ENCODE assay signal across 8 mouse cellular contexts in the genomic region with DNA sequence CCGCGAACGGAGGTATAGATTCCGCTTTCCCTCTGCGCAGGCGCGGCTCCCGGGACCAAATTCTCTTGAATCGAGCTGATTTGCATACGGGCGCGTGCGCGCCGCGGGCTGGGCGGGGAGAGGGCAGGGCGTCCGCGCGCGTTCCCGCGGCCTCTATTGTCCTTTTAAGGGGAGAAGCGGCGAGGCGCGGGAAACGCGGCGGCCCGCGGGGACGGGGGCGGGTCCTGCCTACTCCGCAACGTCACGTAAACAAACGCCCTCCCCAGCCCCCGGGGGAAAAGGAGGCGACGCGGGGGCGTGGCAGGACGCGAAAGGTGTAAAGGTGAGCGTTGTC. TPM values are rescaled to one million over a fixed set of nuclear protein-coding genes. Genes with fewer than 3 reads are reported as not detected.
DNase-seq lines count a peak whose midpoint lies in the region; ATAC-seq and TF ChIP-seq lines count a peak whose summit lies in the region.

A gene (minus strand): TSS at position 59 of the 334 bp plus-strand sequence.

- H3K9ac ChIP-seq in heart, embryonic 12.5 days = peak within 1 kb of the TSS; percentile 97
- H3K9ac ChIP-seq in kidney, postnatal 0 days (ENCODE audit: low read depth, low read length) = peak within 1 kb of the TSS; percentile 94
- peak within 1 kb of the TSS; percentile 99 for H3K9ac ChIP-seq in liver, embryonic 11.5 days (ENCODE audit: low read depth, low read length)
- H3K9ac ChIP-seq in stomach, embryonic 14.5 days (replicated peaks; ENCODE audit: low read depth, low read length) = peak within 1 kb of the TSS; percentile 96

- H3K36me3 ChIP-seq in heart, embryonic 12.5 days = peaks cover 7% of the 10 kb centered on the region
- H3K36me3 ChIP-seq in kidney, postnatal 0 days (ENCODE audit: insufficient read depth, low read length) = no peaks in the 10 kb centered on the region
- peaks cover 5% of the 10 kb centered on the region; the same call in 1 of the 2 replicates for H3K36me3 ChIP-seq in liver, embryonic 11.5 days (ENCODE audit: control insufficient read depth, insufficient read depth, low read length)
- H3K36me3 ChIP-seq in stomach, embryonic 14.5 days (ENCODE audit: control insufficient read depth, insufficient read depth, low read length) = peaks cover 7% of the 10 kb centered on the region

- TF ChIP-seq CTCF in kidney, postnatal 0 days (IDR thresholded peaks at IDR 0.05; ENCODE audit: low read depth) = no peak

- under 1% methylated on average over 47 of the region's 47 CpGs for WGBS in heart, embryonic 12.5 days
- under 1% methylated on average over 47 of the region's 47 CpGs for WGBS in kidney, postnatal 0 days
- WGBS in liver, embryonic 11.5 days = under 1% methylated on average over 46 of the region's 47 CpGs
- under 1% methylated on average over 44 of the region's 47 CpGs for WGBS in stomach, embryonic 14.5 days

- peak within 1 kb of the TSS; percentile 95 for H3K27ac ChIP-seq in heart, embryonic 12.5 days (ENCODE audit: poor library complexity, severe bottlenecking)
- peak within 1 kb of the TSS; percentile 97 for H3K27ac ChIP-seq in kidney, postnatal 0 days
- H3K27ac ChIP-seq in liver, embryonic 11.5 days (ENCODE audit: low read depth, low read length) = peak within 1 kb of the TSS; percentile 96
- peak within 1 kb of the TSS; percentile 96 for H3K27ac ChIP-seq in stomach, embryonic 14.5 days (ENCODE audit: low read length)

- DNase-seq in CD4-positive helper T cell, adult 2 months (ENCODE audit: low read depth, low spot score) = peak; percentile 99
- peak; percentile 85 for DNase-seq in brain, embryonic 18.5 days (ENCODE audit: low read depth, low spot score)
- peak; percentile 98 for DNase-seq in kidney, postnatal 0 days (ENCODE audit: low spot score)
- DNase-seq in liver, embryonic 11.5 days (ENCODE audit: low spot score) = peak; percentile 100
- peak; percentile 99 for DNase-seq in naive thymus-derived CD4-positive, alpha-beta T cell, adult 2 months (ENCODE audit: low read depth)

- H3K9me3 ChIP-seq in heart, embryonic 12.5 days (replicated peaks) = no peaks in the 10 kb centered on the region
- H3K9me3 ChIP-seq in kidney, postnatal 0 days (replicated peaks; ENCODE audit: low read length) = no peaks in the 10 kb centered on the region
- H3K9me3 ChIP-seq in liver, embryonic 11.5 days (ENCODE audit: control insufficient read depth, low read length) = no peaks in the 10 kb centered on the region
- H3K9me3 ChIP-seq in stomach, embryonic 14.5 days (ENCODE audit: control insufficient read depth, low read depth, low read length) = no peaks in the 10 kb centered on the region

- peak; percentile 80 for ATAC-seq in erythroid progenitor cell, adult 5-6 weeks (replicated peaks; ENCODE audit: low FRiP score, poor library complexity, severe bottlenecking)
- peak; percentile 88 for ATAC-seq in heart, embryonic 12.5 days (ENCODE audit: insufficient number of reproducible peaks, low FRiP score)
- peak; percentile 77 for ATAC-seq in kidney, postnatal 0 days (replicated peaks; ENCODE audit: low FRiP score, low read depth)
- ATAC-seq in liver, embryonic 11.5 days (replicated peaks; ENCODE audit: low FRiP score) = peak; percentile 85
- ATAC-seq in stomach, embryonic 14.5 days (ENCODE audit: insufficient number of reproducible peaks, insufficient read depth, low FRiP score, low read depth) = peak; percentile 89

- no peaks in the 10 kb centered on the region for H3K27me3 ChIP-seq in heart, embryonic 12.5 days (replicated peaks)
- H3K27me3 ChIP-seq in kidney, postnatal 0 days (ENCODE audit: insufficient read depth, low read length) = no peaks in the 10 kb centered on the region
- H3K27me3 ChIP-seq in liver, embryonic 11.5 days (replicated peaks; ENCODE audit: control insufficient read depth, insufficient read depth, low read length) = no peaks in the 10 kb centered on the region
- H3K27me3 ChIP-seq in stomach, embryonic 14.5 days (ENCODE audit: control insufficient read depth, insufficient read depth, low read length) = no peaks in the 10 kb centered on the region

- H3K4me2 ChIP-seq in heart, embryonic 12.5 days = peak within 1 kb of the TSS; percentile 82
- H3K4me2 ChIP-seq in kidney, postnatal 0 days (ENCODE audit: low read length) = peak within 1 kb of the TSS; percentile 94
- peak within 1 kb of the TSS; percentile 86 for H3K4me2 ChIP-seq in liver, embryonic 11.5 days
- H3K4me2 ChIP-seq in stomach, embryonic 14.5 days (replicated peaks; ENCODE audit: low read depth, low read length) = peak within 1 kb of the TSS; percentile 65

- peak within 1 kb of the TSS; percentile 66 for H3K4me3 ChIP-seq in heart, embryonic 12.5 days
- peak within 1 kb of the TSS; percentile 87 for H3K4me3 ChIP-seq in kidney, postnatal 0 days (replicated peaks; ENCODE audit: low read depth, low read length)
- peak within 1 kb of the TSS; percentile 97 for H3K4me3 ChIP-seq in liver, embryonic 11.5 days (ENCODE audit: low read depth, low read length)
- peak within 1 kb of the TSS; percentile 88 for H3K4me3 ChIP-seq in stomach, embryonic 14.5 days (ENCODE audit: low read depth, low read length)

- H3K4me1 ChIP-seq in heart, embryonic 12.5 days (replicated peaks) = peaks cover 24% of the 10 kb centered on the region
- 0 out of 2 replicates have a peak, but pooled peaks cover 5% of the 10 kb centered on the region for H3K4me1 ChIP-seq in kidney, postnatal 0 days (replicated peaks; ENCODE audit: insufficient read depth, low read length)
- peaks cover 15% of the 10 kb centered on the region for H3K4me1 ChIP-seq in liver, embryonic 11.5 days (replicated peaks; ENCODE audit: control insufficient read depth, insufficient read depth, low read length)
- peaks cover 16% of the 10 kb centered on the region; the same call in 1 of the 2 replicates for H3K4me1 ChIP-seq in stomach, embryonic 14.5 days (ENCODE audit: control insufficient read depth, insufficient read depth, low read length)

RNA-seq across cellular contexts. Expression of the gene that starts here (rescaled TPM):
- total RNA-seq in erythroid progenitor cell, adult 5-6 weeks (2015; ENCODE audit: low replicate concordance) = 1.1 and 9.2 TPM in 2 replicates
- total RNA-seq in erythroid progenitor cell, adult 5-6 weeks (2017; ENCODE audit: low replicate concordance) = 4.5 and 14.1 TPM in 2 replicates
- polyA plus RNA-seq in heart, embryonic 12.5 days (2016; fragmentation: Nextera tagmentation; extraction: Ambion mirVana) = 90.9 and 95.6 TPM in 2 replicates
- polyA plus RNA-seq in kidney, postnatal 0 days (2015; fragmentation: Nextera tagmentation; extraction: Ambion mirVana) = 103 and 107 TPM in 2 replicates
- 102 and 104 TPM in 2 replicates for polyA plus RNA-seq in liver, embryonic 11.5 days (2014; fragmentation: Nextera tagmentation; extraction: Ambion mirVana)
- 118 and 129 TPM in 2 replicates for polyA plus RNA-seq in stomach, embryonic 14.5 days (2014; fragmentation: Nextera tagmentation; extraction: Ambion mirVana)

Comparison
In these comparisons a context has a peak if more than half of its experiments do, and no peak if none do; other contexts are left out.
1. Peak in every context shown above with its lines: DNase-seq, ATAC-seq, H3K4me3 ChIP-seq and H3K27ac ChIP-seq.